Mouse (Mus musculus): ENCODE measurements around the gene Prpf40a. TPM values are rescaled to one million over a fixed set of nuclear protein-coding genes. Genes with fewer than 3 reads are reported as not detected.

The Prpf40a gene
- total RNA-seq, 2 experiments from 2014 or later: 56.8 to 57.1 TPM

GRCm38 (mm10) chr2:53105408-53105807 is 85.7 kb downstream of the Prpf40a start:
- DNase-seq: no peak

GRCm38 (mm10) chr2:53102901-53103300 is 88.2 kb downstream of the Prpf40a start:
- DNase-seq: no peak

GRCm38 (mm10) chr2:53101885-53102740 is 89.0 kb downstream of the Prpf40a start:
- DNase-seq: no peak

GRCm38 (mm10) chr2:53100093-53100492 is 91.0 kb downstream of the Prpf40a start:
- DNase-seq: no peak

DNA sequence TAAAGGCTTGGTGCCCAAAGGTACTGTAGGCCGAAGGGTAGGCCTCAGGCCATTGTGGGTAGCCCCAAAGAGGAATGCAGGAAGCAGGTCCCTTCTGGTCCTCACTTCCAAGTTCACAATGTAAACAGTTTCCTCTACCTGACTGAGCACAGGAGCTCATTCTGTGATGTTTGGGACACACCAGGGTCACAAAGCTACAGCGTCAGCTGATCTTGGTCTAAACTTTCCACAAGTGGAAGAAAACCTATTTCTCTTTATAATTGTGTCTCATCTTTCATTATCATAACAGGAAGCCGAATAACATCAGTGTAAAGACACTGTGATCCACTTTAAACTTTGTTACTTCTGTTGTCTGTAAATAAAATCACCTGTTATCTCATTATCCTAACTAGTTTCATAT is 95.6 kb downstream of the Prpf40a start:
- no peak for DNase-seq

GRCm38 (mm10) chr2:53095031-53095430 is 96.1 kb downstream of the Prpf40a start:
- peak; percentile 9 for DNase-seq

DNA sequence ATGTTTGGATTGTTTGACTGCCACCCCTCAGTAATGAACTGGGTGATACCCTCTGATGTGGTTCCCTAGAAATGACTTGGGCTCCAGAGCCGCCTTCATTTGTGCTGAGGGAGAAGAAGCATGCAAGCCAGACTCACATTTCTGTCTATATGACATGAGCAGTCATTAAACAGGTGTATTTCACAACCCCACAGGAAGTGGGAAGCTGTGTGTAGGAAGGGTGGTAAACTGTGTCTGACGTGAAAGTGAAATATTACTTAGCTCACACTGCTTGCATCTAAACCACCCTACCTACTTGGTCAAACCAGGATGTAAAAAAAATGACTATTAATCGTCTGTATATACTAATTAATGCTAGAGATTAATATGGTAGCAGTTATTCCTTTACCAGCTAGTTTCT is 102.3 kb downstream of the Prpf40a start:
- no peak for DNase-seq

GRCm38 (mm10) chr2:53085617-53086202 is 105.4 kb downstream of the Prpf40a start:
- DNase-seq: peak; percentile 67

Other genes starting within 250 kb of the Prpf40a start
- gene Arl6ip6, start 442 bp upstream of the Prpf40a start, total RNA-seq (2021): 10 to 100 TPM; 23.3 to 24.3 TPM

Measured in heart, postnatal 4 days (tissue).